In the genomic region with DNA sequence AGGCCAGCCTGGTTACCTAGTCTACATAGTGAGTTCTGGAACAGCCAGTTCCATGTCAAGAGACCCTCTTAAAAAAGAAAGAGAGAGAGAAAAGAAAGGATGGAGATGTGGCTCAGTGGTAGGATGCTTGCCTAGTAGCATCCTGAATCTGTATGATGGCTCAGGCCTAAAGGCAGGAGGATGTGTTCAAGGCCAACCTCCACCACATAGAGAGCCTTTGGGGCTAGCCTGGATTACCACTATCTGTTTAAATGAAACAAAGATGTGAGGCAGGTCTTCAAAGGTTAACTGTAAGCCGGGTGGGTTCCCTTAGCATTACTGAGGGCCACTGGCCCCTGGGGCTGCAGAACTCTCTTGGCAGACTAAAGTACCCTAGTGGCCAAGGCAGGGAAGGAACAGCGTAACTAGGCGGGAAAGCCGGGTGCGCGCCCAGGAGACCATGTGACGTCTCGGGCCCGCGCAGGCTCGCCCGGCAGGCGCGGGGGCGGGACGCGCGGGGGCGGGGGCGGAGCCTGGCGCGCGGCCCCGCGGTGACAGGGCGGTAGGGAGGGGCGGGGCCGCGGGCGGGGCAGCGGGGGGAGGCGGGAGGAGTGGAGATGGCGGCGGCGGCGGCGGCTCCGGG, we compare ENCODE assay signal across 8 mouse cellular contexts. TPM values are rescaled to one million over a fixed set of nuclear protein-coding genes. Genes with fewer than 3 reads are reported as not detected.
DNase-seq lines count a peak whose midpoint lies in the region; ATAC-seq and TF ChIP-seq lines count a peak whose summit lies in the region.

A gene (plus strand): TSS at position 552 of the 622 bp plus-strand sequence.

- H3K4me1 ChIP-seq in heart, embryonic 10.5 days = peaks cover 54% of the 10 kb centered on the region
- peaks cover 24% of the 10 kb centered on the region; the same call in 1 of the 2 replicates for H3K4me1 ChIP-seq in kidney, embryonic 14.5 days (ENCODE audit: control insufficient read depth, insufficient read depth, low read length)
- H3K4me1 ChIP-seq in limb, embryonic 15.5 days = peaks cover 40% of the 10 kb centered on the region
- peaks cover 5% of the 10 kb centered on the region; the same call in 1 of the 2 replicates for H3K4me1 ChIP-seq in midbrain, postnatal 0 days (ENCODE audit: insufficient read depth, low read length)

- no peaks in the 10 kb centered on the region for H3K9me3 ChIP-seq in heart, embryonic 10.5 days
- H3K9me3 ChIP-seq in kidney, embryonic 14.5 days (ENCODE audit: control insufficient read depth, low read length) = no peaks in the 10 kb centered on the region
- no peaks in the 10 kb centered on the region for H3K9me3 ChIP-seq in limb, embryonic 15.5 days
- H3K9me3 ChIP-seq in midbrain, postnatal 0 days (ENCODE audit: low read length) = no peaks in the 10 kb centered on the region

- H3K9ac ChIP-seq in kidney, embryonic 14.5 days (ENCODE audit: low read depth, low read length) = peak within 1 kb of the TSS; percentile 86
- peak within 1 kb of the TSS; percentile 78 for H3K9ac ChIP-seq in limb, embryonic 15.5 days
- peak within 1 kb of the TSS; percentile 82 for H3K9ac ChIP-seq in midbrain, postnatal 0 days (replicated peaks; ENCODE audit: low read length, poor library complexity, severe bottlenecking)

- peaks cover 17% of the 10 kb centered on the region for H3K36me3 ChIP-seq in heart, embryonic 10.5 days
- peaks cover 28% of the 10 kb centered on the region for H3K36me3 ChIP-seq in kidney, embryonic 14.5 days (ENCODE audit: control insufficient read depth, insufficient read depth, low read length)
- H3K36me3 ChIP-seq in limb, embryonic 15.5 days = peaks cover 14% of the 10 kb centered on the region
- peaks cover 10% of the 10 kb centered on the region for H3K36me3 ChIP-seq in midbrain, postnatal 0 days (ENCODE audit: insufficient read depth, low read length)

- peak within 1 kb of the TSS; percentile 71 for H3K4me2 ChIP-seq in kidney, embryonic 14.5 days (replicated peaks; ENCODE audit: low read depth, low read length)
- peak within 1 kb of the TSS; percentile 90 for H3K4me2 ChIP-seq in limb, embryonic 15.5 days
- peak within 1 kb of the TSS; percentile 91 for H3K4me2 ChIP-seq in midbrain, postnatal 0 days (ENCODE audit: low read depth, low read length, poor library complexity, severe bottlenecking)

- H3K27me3 ChIP-seq in heart, embryonic 10.5 days (ENCODE audit: insufficient read depth, poor library complexity, severe bottlenecking) = no peaks in the 10 kb centered on the region
- no peaks in the 10 kb centered on the region for H3K27me3 ChIP-seq in kidney, embryonic 14.5 days (ENCODE audit: control insufficient read depth, insufficient read depth, low read length)
- no peaks in the 10 kb centered on the region for H3K27me3 ChIP-seq in limb, embryonic 15.5 days
- H3K27me3 ChIP-seq in midbrain, postnatal 0 days (ENCODE audit: insufficient read depth, low read length) = no peaks in the 10 kb centered on the region

- peak within 1 kb of the TSS; percentile 97 for H3K27ac ChIP-seq in heart, embryonic 10.5 days
- H3K27ac ChIP-seq in kidney, embryonic 14.5 days (ENCODE audit: low read depth, low read length) = peak within 1 kb of the TSS; percentile 95
- peak within 1 kb of the TSS; percentile 89 for H3K27ac ChIP-seq in limb, embryonic 15.5 days
- H3K27ac ChIP-seq in midbrain, postnatal 0 days (ENCODE audit: low read depth, low read length) = peak within 1 kb of the TSS; percentile 81

- DNase-seq in CD4-positive helper T cell, adult 2 months (ENCODE audit: low read depth, low spot score) = peak; percentile 92
- peak; percentile 95 for DNase-seq in brain, embryonic 14.5 days (ENCODE audit: low read depth)
- DNase-seq in heart, embryonic 10.5 days (ENCODE audit: low spot score) = peak; percentile 96
- DNase-seq in midbrain, postnatal 0 days (ENCODE audit: low spot score) = peak; percentile 95
- DNase-seq in spleen, postnatal 10 days (ENCODE audit: low spot score in 2 of 2) = peak; percentile 84 to 92

- peak; percentile 77 for TF ChIP-seq CTCF in brain, embryonic 14.5 days (IDR thresholded peaks at IDR 0.05; ENCODE audit: borderline replicate concordance, extremely low read depth, insufficient read depth, insufficient read length)
- peak; percentile 82 for TF ChIP-seq CTCF in midbrain, postnatal 0 days (IDR thresholded peaks at IDR 0.05)

- no peak for TF ChIP-seq POLR2A in brain, embryonic 14.5 days (IDR thresholded peaks at IDR 0.05; ENCODE audit: borderline replicate concordance, extremely low read depth, insufficient read depth, insufficient read length, poor library complexity, severe bottlenecking)

- peak; percentile 79 for ATAC-seq in erythroblast, adult 5-6 weeks (replicated peaks; ENCODE audit: low FRiP score, poor library complexity, severe bottlenecking)
- peak; percentile 63 for ATAC-seq in kidney, embryonic 14.5 days (ENCODE audit: low FRiP score, low TSS enrichment)
- ATAC-seq in limb, embryonic 15.5 days (ENCODE audit: insufficient number of reproducible peaks, low FRiP score, low TSS enrichment, low read depth) = peak; percentile 49
- peak; percentile 67 for ATAC-seq in midbrain, postnatal 0 days (ENCODE audit: low FRiP score)

- under 1% methylated on average over 34 of the region's 38 CpGs for WGBS in heart, embryonic 10.5 days
- 1% methylated on average over 27 of the region's 38 CpGs for WGBS in kidney, embryonic 14.5 days
- under 1% methylated on average over 34 of the region's 38 CpGs for WGBS in limb, embryonic 15.5 days
- 1% methylated on average over 16 of the region's 38 CpGs for WGBS in midbrain, postnatal 0 days

- peak within 1 kb of the TSS; percentile 94 for H3K4me3 ChIP-seq in heart, embryonic 10.5 days
- H3K4me3 ChIP-seq in kidney, embryonic 14.5 days (ENCODE audit: low read length) = peak within 1 kb of the TSS; percentile 82
- peak within 1 kb of the TSS; percentile 78 for H3K4me3 ChIP-seq in limb, embryonic 15.5 days
- H3K4me3 ChIP-seq in midbrain, postnatal 0 days (ENCODE audit: low read depth, low read length) = peak within 1 kb of the TSS; percentile 59

RNA-seq across cellular contexts. Expression of the gene that starts here (rescaled TPM):
- 224 and 233 TPM in 2 replicates for polyA plus RNA-seq in brain, embryonic 14.5 days (2012; rRNA removed)
- 46.1 and 51.8 TPM in 2 replicates for total RNA-seq in erythroblast, adult 5-6 weeks (2015; ENCODE audit: low replicate concordance)
- 10.9 and 19.4 TPM in 2 replicates for total RNA-seq in erythroblast, adult 5-6 weeks (2017; ENCODE audit: low replicate concordance)
- 59.6 and 69.8 TPM in 2 replicates for polyA plus RNA-seq in heart, embryonic 10.5 days (2016; fragmentation: Nextera tagmentation; extraction: Ambion mirVana)
- polyA plus RNA-seq in kidney, embryonic 14.5 days (2014; fragmentation: Nextera tagmentation; extraction: Ambion mirVana) = 55.0 and 79.2 TPM in 2 replicates
- polyA plus RNA-seq in limb, embryonic 15.5 days (2015; fragmentation: Nextera tagmentation; extraction: Ambion mirVana) = 65.2 and 68.3 TPM in 2 replicates
- 121 and 145 TPM in 2 replicates for total RNA-seq in midbrain, postnatal 0 days (2014; rRNA removed)
- polyA plus RNA-seq in midbrain, postnatal 0 days (2015; fragmentation: Nextera tagmentation; extraction: Ambion mirVana) = 120 and 125 TPM in 2 replicates

Comparison
In these comparisons a context has a peak if more than half of its experiments do, and no peak if none do; other contexts are left out.
1. Peak in every context shown above with its lines: DNase-seq, ATAC-seq, H3K4me3 ChIP-seq and H3K27ac ChIP-seq.